Mouse (Mus musculus) adrenal gland, postnatal 10 days (tissue): ENCODE results near the gene Mad1l1. TPM values are rescaled to one million over a fixed set of nuclear protein-coding genes. Genes with fewer than 3 reads are reported as not detected.

Experiments used
- DNase-seq: peaks from one replicate; pipeline ENCODE4 v3.0.0; 2021; ENCODE audit warnings: mixed read lengths
- total RNA-seq, 2 experiments: library from RNA; stranded (reverse); gene quantifications; 2 replicates each; pipeline ENCODE4 v1.2.3; 2021

The Mad1l1 gene
- total RNA-seq, 2 experiments from 2014 or later, result 20.3 to 22.3 TPM

DNA sequence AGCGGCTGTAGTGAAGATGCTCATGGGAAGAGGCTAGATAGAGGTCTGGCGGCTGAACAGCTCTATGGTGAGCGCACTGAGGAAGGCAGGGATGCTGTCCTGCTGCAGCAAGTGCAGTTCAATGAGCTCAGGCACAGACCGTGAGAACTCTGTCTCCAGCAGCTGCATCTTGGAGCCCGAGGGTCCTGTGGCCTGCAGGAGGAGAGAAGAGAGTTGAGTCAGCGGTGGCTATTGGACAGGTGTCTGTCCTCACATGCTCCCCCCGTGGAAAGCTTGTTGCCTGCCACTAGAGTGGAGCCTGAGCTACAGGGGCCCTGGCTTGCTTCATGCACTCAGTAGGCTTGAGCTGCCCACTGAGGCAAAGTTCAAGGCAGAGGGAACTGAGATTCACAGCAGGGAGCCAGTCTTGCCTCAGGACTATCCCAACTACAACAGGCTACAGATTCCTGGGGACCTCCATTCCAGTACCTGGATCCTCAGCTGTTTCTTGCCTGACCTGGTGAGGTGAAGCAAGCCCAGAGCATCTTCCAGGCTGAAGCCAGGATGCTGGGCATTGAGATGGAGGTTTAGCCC lies 312.2 kb downstream of the Mad1l1 start:
- no peak for DNase-seq

DNA sequence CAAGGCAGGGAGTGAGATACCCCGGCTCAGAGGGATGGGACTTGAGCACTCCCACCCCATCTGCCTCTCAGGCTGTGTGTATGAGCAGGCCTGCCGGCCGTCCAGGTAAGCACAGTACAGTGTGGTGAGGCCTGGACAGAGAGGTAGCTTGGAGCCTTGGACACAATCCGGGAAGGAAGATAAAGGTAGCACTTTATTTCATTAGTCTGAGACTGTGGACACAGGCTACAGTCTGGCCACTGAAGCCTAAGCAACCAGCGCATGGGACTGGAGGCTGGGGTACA lies 312.9 kb downstream of the Mad1l1 start:
- DNase-seq, result no peak

DNA sequence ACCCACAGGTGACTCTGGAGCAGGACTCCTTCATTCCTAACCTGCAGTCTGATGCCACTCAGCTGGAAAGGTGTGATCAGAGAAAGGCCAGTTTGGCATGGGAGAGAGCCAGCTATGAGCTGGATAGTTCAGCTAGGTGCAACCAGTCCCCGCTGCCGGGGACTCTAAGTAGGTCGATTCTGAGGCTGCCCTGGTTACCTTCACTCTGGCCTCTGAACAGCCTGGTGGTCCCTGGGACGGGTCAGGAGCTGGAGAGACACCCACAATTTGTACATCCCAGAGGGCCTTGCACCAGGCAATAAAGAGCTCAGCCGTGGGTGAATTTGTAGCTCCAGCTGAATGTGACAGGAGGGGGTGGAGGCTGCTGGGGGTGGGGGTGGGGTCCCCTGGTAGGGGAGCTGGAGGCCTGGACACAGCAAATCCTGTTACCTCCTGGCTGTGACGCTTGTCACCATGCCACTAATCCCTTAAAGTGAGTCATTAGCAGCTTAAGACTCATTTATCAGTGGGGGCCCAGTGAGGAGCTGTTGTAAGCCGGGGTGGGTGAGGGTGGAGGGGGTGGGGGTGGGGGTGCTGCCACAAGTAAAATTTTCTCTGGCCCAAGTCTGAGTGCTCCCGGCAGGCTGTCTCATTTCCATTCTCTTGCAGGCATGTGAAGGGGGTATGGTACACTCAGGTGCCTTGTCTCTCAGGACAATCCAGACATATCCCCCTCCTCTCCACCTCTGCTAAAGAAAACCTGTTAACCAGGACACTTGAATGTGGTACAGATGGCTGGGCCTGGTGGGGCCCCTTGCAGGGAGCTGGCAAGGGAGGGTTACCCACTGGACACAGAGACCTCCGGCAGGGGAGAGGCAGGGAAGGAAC lies 313.5 kb downstream of the Mad1l1 start:
- no peak for DNase-seq

DNA sequence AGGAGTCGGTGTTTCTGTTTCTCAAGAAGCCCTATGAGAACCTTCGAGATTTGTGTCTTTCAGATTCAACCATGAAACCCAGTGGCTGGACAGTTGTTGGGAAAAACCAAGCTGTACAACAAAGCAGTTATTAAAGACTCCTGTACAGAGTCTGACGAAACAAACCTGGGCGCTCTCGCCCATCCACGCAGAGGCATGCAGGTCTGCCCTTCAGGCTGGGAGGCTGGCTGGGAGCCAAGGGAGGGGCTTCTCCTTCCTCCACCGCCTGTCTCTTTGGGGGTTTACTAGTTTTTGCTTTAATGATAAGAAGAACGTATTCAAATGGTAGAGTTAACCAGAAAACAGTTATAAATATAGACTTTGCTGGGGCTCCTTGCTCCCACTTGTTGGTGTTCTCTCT lies 314.5 kb downstream of the Mad1l1 start:
- no peak for DNase-seq

DNA sequence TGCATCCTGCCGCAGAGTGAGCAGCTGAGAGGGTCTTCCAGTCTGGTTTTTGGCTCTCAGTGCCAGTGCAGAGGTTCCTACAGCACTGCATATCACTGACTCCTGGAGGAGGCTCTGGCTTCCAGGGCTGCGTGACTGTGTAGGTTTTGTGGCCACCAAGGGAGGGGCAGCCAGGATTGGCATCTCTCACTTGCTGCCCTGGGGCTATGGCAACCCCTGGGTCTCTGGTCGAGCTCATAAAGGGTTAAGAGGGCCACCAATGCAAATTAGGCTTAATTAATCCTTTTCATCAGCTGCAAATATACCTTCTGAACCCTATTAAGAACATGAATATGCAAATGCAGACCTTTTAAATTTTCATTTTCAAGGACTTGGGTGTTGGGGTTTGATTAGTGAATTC lies 318.8 kb downstream of the Mad1l1 start:
- DNase-seq, result no peak

DNA sequence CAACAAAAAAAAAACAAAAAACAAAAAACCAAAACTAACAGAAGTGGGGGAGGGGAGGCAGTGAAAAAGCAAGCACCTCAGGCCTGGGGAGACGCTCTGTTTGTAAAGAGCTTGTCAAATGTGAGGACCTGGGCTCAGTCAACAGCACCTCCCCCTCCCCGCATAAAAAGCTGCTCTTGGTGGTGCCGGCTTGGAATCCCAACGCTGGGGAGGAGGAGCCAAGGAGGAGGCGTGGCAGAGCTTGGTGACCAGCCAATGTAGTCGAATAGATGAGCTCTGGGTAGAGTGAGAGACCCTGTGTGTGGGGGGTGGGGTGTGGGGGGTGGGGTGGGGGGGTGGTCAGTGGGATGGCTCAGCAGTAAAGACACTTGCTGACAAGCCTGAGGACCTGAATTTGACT lies 322.4 kb downstream of the Mad1l1 start:
- DNase-seq, result no peak

DNA sequence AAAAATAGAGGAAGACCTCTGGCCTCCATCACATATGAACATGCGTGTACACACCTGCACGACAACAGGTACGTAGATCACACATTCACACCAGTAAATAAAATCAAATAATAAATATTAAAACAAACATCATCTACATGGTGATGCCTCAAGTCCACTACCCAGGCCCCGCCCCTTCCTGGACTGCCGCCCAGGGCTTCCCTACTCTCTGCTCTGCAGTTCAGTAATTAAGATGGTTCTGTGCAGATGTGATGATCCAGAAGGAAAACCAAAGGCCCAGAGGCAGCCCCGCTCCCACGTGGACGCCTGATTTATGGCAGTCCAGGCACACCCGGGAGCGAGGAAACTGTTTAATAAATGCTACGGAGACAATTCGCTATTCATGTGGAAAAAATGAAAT lies 323.0 kb downstream of the Mad1l1 start:
- DNase-seq, result peak; percentile 64

DNA sequence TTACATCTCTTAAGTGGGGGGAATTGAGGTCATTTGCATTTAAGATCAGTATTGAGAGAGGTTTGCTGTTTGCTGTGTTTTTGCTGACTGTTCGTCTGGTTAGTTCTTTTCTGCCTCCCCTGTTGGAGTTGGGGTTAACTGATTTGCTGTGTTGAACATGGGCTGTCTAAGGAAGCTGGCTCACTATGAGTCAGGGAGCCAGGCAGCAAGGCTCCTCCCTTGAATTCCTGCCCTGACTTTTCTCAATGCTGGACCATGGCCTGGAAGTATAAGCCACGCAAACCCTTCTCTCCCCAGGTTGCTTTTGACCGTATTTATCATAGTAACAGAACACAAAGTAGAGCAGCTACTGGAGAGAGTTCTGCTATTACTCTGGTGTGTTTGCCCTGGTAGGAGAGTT lies 329.8 kb downstream of the Mad1l1 start:
- DNase-seq, result no peak

DNA sequence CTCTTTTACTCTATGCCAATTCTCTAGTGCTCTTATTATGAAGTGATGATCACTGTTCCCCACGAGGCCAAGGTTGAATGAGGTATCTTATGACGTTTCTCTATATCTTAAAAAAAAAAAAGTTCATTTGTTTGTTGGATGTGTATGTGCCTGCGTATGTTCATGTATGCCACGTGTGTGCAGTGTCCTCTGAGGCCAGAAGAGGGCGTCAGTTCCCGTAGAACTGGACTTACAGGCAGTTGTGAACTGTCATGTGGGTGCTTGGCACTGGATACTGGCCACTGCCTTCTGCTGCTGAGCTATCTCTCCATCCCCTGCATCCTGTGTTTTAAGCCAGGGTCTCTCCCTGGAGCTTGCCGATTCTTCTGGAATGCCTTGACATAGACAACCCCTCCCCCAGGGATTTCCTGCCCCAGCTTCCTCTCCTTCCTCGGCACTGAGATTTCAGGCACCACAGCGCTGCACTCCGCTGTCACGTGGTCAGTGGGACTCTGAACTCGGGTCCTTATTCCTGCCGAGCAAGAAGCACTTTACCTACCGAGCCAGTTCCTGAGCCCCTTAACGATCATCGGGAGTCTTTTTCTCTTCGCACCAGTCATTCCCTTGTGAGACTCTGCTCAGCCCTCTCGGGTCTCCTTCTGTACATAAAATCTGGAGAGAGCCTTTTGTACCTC lies 336.1 kb downstream of the Mad1l1 start:
- no peak for DNase-seq

DNA sequence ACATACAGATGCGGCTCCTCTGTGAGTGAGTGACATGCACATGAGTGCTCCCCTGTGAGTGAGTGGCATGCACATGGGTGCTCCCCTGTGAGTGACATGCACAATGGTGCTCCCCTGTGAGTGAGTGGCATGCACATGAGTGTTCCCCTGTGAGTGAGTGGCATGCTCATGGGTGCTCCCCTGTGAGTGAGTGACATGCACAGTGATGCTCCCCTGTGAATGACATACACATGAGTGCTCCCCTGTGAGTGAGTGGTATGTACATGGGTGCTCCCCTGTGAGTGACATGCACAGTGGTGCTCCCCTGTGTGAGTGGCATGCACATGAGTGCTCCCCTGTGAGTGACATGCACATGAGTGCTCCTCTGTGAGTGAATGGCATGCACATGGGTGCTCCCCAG lies 339.4 kb downstream of the Mad1l1 start:
- DNase-seq, result no peak

DNA sequence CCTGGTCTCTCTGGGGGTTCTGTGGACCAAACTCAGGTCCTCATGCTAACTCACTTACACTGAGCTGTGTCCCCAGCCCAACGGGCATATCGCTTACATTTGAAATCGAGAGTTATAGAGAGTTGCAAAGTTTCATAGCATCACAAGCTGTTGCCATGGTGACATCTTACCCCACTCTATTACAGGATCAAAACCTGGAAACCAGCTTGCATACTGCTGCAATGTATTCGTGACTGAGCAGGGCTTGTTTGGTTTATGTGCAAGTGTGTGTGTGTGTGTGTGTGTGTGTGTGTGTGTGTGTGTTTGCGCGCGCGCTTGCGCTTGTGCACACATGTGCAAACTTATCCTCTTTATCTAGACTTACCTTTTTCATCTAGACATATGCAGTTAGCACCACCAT lies 342.0 kb downstream of the Mad1l1 start:
- DNase-seq, result no peak

DNA sequence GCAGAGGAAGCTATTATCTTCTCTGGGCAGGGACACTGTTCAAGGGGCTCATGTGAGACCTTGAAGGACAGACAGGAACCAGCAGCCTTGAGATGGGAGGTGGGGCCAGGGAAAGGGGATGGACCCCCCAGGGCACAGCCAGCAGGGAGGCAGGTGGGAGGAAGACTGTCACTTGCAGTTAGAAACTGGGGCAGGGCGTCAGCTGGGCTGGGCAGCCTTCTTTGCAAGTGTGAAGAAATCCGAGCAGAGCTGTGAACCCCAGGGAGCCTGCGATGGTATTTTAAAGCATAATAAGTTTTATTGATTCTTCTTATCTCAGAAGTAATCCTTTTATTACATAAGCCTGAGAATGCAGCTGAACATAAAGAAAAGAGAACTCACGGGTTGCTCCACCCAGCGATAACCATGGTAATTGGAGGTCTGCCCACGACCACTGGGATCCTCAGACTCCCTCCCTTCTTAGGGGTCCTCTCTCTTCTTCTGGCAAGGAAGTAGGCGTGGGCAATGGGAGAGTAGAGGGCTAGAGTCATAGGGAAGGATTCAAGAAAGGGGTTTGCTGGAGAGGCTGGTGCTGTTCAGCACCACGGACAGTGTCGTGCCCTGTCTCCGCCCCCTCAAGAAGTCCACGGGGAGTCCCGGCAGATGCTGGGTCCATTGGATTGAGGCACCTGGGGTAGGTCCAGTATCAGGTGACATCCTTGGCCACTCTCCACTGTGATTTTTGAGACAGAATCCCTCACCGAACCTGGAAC lies 342.7 kb downstream of the Mad1l1 start:
- peak; percentile 59 for DNase-seq

DNA sequence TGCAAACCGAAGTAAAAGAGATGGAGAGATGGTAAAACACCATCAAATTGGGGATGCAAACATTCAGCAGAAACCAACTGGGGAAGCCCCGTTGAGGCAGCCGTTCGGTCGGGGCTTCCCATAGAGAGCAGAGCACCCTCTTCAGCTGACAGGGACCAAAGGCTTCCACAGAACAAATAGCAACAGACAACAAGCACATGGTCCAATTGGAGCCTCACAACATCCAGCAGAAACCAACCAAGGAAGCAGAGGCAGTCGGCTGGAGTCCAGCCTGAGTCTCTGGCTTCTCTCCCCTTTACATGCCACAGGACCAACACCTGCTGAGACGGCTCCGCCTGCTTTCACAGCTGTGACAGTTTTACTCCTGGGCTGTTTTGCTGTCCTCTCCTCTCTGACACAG lies 343.9 kb downstream of the Mad1l1 start:
- DNase-seq, result no peak

DNA sequence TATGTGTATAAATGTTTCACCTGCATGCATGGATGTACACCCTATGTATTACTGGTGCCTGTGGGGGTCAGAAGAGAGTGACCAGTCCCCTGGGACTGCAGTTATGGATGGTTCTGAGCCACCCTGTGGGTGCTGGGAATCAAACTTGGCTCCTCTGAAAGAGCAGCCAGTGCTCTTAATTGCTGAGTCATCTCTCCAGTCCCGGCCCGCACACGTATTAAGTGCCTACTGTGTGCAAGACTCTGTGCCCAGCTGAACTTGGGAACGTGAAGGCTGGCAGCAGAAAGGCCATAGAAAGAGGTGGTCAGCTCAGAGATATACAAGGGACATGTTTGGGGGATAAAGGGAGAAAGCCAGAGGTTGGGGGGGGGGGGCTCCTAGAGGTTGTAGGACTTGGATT lies 344.8 kb downstream of the Mad1l1 start:
- DNase-seq, result no peak

DNA sequence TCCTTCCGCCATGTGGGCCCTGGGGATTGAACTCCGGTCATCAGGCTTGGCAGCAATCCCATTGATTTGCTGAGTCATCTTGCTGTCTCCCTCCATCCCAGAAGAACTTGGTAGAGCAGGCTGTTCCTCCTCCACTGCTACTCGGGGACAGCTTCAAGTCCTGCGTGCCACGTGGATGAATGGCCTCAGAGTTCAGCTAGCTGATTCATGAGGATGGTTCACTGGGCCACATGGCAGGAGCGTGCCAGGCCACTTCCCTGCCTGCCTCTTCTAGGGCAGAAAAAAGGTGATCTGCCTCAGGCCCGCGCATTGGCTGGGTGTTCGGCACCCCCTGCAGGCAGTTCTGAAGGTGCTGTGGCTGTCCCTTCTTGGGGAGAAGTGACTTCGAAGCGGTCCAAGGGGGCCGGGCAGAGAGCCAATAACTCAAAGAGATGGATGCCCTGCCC lies 351.1 kb downstream of the Mad1l1 start:
- DNase-seq, result peak; percentile 52

DNA sequence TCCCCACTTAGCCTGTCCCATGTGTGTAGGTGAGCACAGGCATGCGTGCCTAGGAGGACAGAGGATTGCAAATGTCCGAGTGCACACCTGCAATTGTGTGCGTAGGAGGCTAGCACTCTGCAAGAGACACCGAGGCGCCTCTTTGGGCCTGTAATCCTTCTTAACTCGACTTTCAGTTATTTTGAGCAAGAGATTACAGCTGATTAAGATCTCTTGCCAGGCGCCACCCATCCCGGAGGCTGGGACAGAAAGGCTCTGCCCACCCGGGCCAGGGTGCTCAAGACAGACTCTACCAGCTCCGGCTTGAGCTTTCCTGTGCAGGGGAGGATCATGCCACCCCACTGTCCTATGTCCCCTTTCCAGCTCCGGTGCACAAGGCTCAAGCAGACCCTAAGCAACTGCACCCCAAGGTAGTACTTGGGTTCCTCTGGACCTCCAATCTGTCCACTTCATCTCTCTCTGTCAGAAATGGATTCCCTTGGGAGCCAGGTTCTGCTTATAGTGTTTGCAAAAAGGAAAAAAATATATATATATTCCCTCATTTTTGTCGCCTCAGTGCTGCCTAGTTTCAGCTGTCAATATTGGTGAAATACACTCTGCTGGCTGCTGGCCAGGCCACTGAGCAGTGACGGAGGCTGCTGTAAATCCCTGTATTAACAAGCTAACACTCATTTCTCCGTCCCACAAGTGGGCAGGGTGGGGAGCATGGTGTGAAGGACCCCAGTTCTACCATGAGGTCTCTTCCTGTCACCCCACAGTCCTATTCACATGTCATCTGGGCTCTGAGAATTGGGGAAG lies 352.0 kb downstream of the Mad1l1 start:
- no peak for DNase-seq

DNA sequence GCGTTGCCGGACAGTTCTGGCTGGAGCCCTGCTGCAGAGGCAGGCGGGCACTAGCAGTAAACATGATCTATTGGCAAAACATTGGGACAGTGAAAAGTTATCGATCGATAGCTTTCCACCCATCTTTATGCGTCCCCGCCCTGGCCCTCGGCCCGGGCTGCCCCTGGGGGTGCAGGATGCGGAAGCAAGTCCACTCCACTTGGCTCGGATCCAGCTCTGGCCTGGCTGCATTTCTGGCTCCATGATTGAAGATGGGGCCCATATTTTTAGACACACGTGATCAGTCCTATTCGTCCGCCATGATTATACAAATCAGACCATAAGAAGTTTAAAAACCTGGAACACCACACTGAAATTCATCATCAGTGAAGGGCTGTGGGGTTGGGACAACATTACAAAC lies 355.8 kb downstream of the Mad1l1 start:
- no peak for DNase-seq

DNA sequence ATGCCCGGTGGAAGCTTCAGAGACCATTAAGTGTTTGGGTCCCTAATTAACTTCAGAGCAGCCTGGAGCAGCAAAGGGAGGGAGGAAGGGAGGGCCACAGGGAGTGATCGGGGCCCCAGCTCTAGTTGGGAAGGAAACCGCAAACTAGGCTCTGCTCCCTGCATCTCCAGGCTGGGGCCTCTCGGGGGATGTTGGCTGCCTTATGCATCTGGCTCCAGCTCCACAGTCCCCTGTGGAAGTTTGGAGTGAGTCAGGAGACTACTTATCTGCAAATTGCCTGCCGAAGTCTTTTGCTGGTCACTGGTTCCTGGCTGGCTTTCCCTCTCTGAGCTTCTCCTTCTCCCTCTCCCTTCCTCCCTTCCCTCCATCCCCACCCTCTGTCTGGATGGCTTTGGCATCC lies 357.0 kb downstream of the Mad1l1 start:
- DNase-seq, result no peak

DNA sequence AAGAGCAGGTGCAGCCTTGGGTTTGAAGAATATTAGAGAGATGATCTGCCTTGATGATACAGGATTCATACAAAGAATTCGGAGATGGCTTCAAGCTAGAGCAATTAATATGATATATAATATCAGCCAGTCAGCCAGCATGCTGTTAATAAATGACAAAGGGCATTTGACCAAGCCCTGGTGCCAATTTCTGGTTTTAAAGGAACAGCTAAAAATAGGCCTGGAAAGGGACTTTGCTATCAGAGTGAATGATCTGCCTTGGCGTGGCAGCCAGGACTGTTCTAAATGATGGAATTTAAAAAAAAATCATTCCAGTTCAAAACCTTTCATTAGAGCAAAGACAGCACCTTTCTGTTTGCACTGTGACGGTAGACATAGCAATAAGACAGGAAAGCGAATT lies 361.6 kb downstream of the Mad1l1 start:
- no peak for DNase-seq
